Mouse (Mus musculus) midbrain, embryonic 16.5 days (tissue): ENCODE data around the gene Sept10. TPM values are rescaled to one million over a fixed set of nuclear protein-coding genes. Genes with fewer than 3 reads are reported as not detected.

Source experiments
- ATAC-seq: fragments of 200-750 bp; cut with Nextera tagmentation; 2 replicates; pipeline ENCODE4 v1.8.0; 2017; ENCODE audit warnings: moderate TSS enrichment
- H3K27ac ChIP-seq: fragments of 300-500 bp; sonication (generic); 2 replicates; pipeline ENCODE4 v1.5.1; 2014; ENCODE audit warnings: mild to moderate bottlenecking, low read length, mixed read lengths
- H3K27me3 ChIP-seq: fragments of 300-500 bp; sonication (generic); 2 replicates; pipeline ENCODE4 v1.6.1; 2014; ENCODE audit warnings: low read depth, low read length, mixed read lengths; ENCODE audit not compliant: control insufficient read depth, insufficient read depth
- H3K36me3 ChIP-seq: fragments of 300-500 bp; sonication (generic); 2 replicates; pipeline ENCODE4 v1.6.1; 2014; ENCODE audit warnings: mild to moderate bottlenecking, low read length, moderate library complexity, mixed read lengths; ENCODE audit not compliant: control insufficient read depth, insufficient read depth
- H3K4me1 ChIP-seq: fragments of 300-500 bp; sonication (generic); 2 replicates; pipeline ENCODE4 v1.6.1; 2014; ENCODE audit warnings: mild to moderate bottlenecking, low read length, mixed read lengths; ENCODE audit not compliant: control insufficient read depth, insufficient read depth
- H3K4me2 ChIP-seq: fragments of 300-500 bp; sonication (generic); 2 replicates; pipeline ENCODE4 v1.6.1; 2014; ENCODE audit warnings: mild to moderate bottlenecking, low read length, mixed read lengths
- H3K4me3 ChIP-seq: fragments of 300-500 bp; sonication (generic); 2 replicates; pipeline ENCODE4 v1.5.1; 2014; ENCODE audit warnings: low read depth, mild to moderate bottlenecking, low read length, moderate library complexity, mixed read lengths
- H3K9ac ChIP-seq: fragments of 300-500 bp; sonication (generic); 2 replicates; pipeline ENCODE4 v1.6.1; 2014; ENCODE audit warnings: low read depth, low read length, mixed read lengths
- H3K9me3 ChIP-seq: fragments of 300-500 bp; sonication (generic); replicated peaks from 2 replicates; pipeline ENCODE4 v1.6.1; 2014; ENCODE audit warnings: mild to moderate bottlenecking, low read length, mixed read lengths; ENCODE audit not compliant: control insufficient read depth, poor library complexity, severe bottlenecking
- WGBS: fragments of 180-500 bp; shearing (Covaris S2); extraction: QIAGEN DNeasy Blood & Tissue Kit; methylation state at CpG from one replicate; pipeline ENCODE4 v1.1.7; 2014; 5-methylcytosine and 5-hydroxymethylcytosine counted together
- polyA plus RNA-seq: library from polyadenylated mRNA; unstranded; fragments of >200 nt; fragmentation: Nextera tagmentation; extraction: Ambion mirVana; gene quantifications from 2 replicates; pipeline ENCODE4 v1.2.1, GENCODE M21; 2015

Sept10 gene
- polyA plus RNA-seq, 1 experiment from 2014 or later, result 10.4 TPM

DNA sequence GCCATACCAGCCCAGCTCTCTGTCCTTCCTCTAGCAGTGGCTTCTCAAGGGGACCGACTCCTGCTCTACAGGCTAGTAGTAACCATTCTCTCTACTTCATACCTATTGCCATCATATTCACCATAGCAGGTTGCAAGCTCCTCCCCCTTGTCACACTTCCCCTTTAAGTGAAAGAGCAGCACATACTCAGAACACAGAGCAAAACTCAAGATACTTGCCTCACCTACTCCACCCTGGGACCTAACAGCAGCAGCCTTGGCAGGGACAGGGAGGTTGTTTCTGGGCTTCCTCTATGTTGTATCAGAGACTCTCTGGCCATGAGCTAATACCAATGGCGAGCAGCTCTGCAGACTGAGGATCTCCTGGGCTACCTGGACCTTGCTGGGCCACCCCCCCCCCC is 96.2 kb downstream of the Sept10 start:
- Histone ChIP-seq H3K9me3 (no peaks in the 10 kb centered on the region), H3K4me3 (no peak overlapping the region), H3K9ac (no peak overlapping the region), H3K27ac (no peak overlapping the region), H3K27me3 (no peaks in the 10 kb centered on the region), H3K36me3 (no peaks in the 10 kb centered on the region), H3K4me1 (no peaks in the 10 kb centered on the region), H3K4me2 (no peak overlapping the region)
- ATAC-seq, result no peak
- 94% methylated on average over 2 of the region's 2 CpGs for WGBS

DNA sequence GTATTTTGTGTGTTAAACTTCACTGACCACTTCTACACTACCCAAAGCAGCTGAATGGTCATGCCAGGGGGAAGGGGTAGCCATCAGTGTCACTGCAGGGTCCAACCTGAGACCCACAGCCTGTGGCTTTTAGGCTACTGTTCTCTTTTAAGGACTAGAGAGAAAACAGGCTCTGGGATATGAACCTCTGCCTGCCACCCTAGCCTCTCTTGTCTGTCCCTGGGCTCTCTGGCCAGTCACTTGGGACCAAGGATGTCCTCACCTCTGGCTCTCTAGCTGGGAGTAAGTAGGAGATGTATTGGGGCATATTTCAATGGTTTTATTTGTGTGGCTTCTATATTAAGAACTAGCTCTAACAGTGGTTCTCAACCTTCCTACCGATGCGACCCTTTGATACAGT is 101.8 kb downstream of the Sept10 start:
- Histone ChIP-seq H3K4me1 (no peaks in the 10 kb centered on the region), H3K9ac (no peak overlapping the region), H3K27ac (no peak overlapping the region), H3K9me3 (no peaks in the 10 kb centered on the region), H3K4me3 (no peak overlapping the region), H3K27me3 (no peaks in the 10 kb centered on the region), H3K4me2 (no peak overlapping the region), H3K36me3 (no peaks in the 10 kb centered on the region)
- WGBS, result 94% methylated on average over 2 of the region's 2 CpGs
- no peak for ATAC-seq

DNA sequence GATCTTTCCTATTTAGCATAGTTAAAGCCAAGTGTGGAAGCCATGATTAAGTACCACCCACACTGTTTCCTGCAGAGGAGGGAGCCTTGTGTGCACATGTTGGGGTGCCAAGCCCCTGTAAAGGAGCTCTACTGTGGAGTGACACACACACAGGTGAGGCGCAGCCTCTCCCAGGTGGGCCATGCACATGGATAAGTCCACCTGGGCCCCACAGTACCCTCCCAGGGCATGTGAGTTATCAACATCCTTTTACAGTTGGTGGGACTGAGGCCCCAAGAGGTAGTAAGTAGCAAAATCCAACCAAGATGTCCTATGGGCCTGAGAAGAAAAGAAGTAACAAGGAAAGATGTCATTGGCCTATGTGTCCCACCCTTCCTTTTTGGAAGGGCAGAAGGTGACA is 102.6 kb downstream of the Sept10 start:
- 100% methylated on average over 1 of the region's 1 CpGs for WGBS
- no peak overlapping the region for H3K9ac ChIP-seq
- H3K27me3 ChIP-seq, result no peaks in the 10 kb centered on the region
- ATAC-seq, result no peak
- H3K36me3 ChIP-seq, result no peaks in the 10 kb centered on the region
- H3K4me3 ChIP-seq, result no peak overlapping the region
- no peaks in the 10 kb centered on the region for H3K9me3 ChIP-seq
- no peak overlapping the region for H3K27ac ChIP-seq
- H3K4me2 ChIP-seq, result no peak overlapping the region
- H3K4me1 ChIP-seq, result no peaks in the 10 kb centered on the region

DNA sequence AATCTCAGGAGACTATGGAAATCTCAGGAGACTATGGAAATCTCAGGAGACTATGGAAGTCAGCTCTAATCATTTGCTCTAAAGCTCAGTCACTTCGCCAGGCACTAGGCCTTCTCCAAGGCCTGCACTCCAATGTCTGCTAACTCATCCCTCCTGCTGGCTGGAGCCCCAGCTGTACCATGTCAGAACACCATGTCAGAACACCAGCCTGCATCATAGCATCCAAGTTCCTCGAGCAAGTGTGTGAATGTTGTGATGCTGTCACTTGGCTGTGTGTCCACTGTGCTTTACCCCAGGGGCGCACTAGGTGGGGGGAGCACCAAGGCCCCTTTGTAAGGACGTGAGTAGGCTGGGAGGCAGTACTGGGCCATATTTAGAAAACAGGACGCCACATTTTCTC is 104.1 kb downstream of the Sept10 start:
- no peak overlapping the region for H3K27ac ChIP-seq
- WGBS, result 83% methylated on average over 5 of the region's 5 CpGs
- ATAC-seq, result no peak

DNA sequence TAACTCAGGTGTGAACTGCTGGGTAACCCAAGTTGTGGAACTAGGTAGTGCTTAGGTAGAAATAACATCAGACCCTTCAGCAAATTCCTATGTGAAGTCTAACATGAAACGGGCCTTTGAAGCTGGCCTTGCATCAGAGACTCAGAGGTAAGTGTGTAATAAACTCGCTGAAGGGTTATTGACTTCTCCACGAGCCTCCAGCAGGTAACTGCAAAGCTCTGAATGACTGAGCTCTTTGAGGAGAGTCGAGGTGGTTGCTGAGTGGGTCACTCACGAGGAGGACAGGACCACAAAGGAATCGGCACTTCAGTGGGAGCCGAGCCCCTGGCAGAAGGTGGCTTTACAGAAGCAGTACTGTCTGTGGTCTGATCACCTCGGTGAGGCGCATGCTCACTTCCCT is 105.3 kb downstream of the Sept10 start:
- no peaks in the 10 kb centered on the region for H3K4me1 ChIP-seq
- H3K9ac ChIP-seq, result no peak overlapping the region
- 79% methylated on average over 9 of the region's 9 CpGs for WGBS
- no peaks in the 10 kb centered on the region for H3K36me3 ChIP-seq
- ATAC-seq, result no peak
- no peaks in the 10 kb centered on the region for H3K27me3 ChIP-seq
- H3K27ac ChIP-seq, result no peak overlapping the region
- no peak overlapping the region for H3K4me3 ChIP-seq
- no peak overlapping the region for H3K4me2 ChIP-seq
- H3K9me3 ChIP-seq, result no peaks in the 10 kb centered on the region

More for the DNA sequence above, 104.1 kb downstream of the Sept10 start:
- Histone ChIP-seq H3K9me3 (no peaks in the 10 kb centered on the region), H3K36me3 (no peaks in the 10 kb centered on the region), H3K4me1 (no peaks in the 10 kb centered on the region), H3K4me3 (no peak overlapping the region), H3K27me3 (no peaks in the 10 kb centered on the region), H3K9ac (no peak overlapping the region), H3K4me2 (no peak overlapping the region)

DNA sequence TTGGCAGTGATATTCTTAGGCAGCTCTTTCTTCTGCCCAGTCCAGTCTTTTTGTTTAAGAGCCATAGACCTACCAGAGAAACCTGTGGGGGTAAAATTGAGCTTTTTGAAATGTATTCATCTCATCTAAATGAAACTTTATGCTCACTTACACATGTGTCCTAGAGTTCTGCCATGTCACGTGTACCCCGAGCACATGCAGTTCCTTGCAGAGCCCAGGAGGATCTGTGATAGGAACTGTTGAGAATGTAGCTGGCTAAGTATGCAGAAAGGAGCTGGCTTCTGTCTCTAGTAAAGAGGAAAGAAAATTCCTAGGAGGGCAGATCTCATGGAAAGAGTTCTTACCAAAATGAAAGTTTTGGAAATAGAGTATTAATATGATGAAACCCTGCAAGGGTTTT is 106.0 kb downstream of the Sept10 start:
- no peak for ATAC-seq
- 93% methylated on average over 2 of the region's 2 CpGs for WGBS
- H3K9ac ChIP-seq, result no peak overlapping the region

DNA sequence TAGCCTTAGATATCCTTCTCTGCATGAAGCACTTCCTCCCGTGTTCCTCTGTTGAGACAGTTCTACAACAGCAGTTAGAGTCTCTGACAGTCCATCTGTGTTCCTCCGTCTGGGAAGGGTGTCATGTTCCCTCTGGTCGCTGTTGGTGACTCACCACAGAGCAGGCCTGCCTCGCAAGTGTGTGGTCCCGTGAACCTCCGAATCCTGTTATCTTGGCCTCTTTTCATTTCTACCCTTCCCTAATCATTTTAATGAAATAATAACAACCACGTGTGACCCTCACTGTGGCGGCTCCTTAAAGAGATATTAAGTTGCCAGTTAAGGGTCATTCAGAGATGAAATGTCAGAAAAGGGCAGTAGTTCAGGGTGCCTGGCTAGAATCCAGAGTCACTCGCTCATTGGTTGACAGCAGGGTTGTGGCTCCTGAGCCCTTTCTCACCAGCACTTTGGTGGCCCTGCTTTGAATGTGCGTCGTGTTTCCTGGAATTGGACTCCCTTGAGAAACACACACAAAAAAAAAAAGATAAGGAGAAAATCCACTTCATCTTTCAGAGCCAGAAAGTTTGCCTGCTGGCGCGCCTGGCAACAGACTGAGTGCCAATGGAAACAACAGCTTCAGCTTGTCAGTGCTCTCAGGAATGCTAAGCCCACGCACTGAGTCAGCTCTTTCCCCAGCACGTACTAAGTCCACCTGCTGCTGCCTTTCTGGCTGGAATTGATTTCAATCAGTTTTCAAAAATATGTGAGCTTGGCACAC is 106.9 kb downstream of the Sept10 start:
- Histone ChIP-seq H3K9me3 (no peaks in the 10 kb centered on the region), H3K4me1 (no peaks in the 10 kb centered on the region), H3K4me2 (no peak overlapping the region), H3K4me3 (no peak overlapping the region), H3K27me3 (no peaks in the 10 kb centered on the region), H3K9ac (no peak overlapping the region), H3K36me3 (peaks cover 5% of the 10 kb centered on the region; the same call in 1 of the 2 replicates), H3K27ac (no peak overlapping the region)
- ATAC-seq, result no peak
- 59% methylated on average over 15 of the region's 15 CpGs for WGBS

More for the DNA sequence above, 106.0 kb downstream of the Sept10 start:
- Histone ChIP-seq H3K27me3 (no peaks in the 10 kb centered on the region), H3K4me2 (no peak overlapping the region), H3K27ac (no peak overlapping the region), H3K4me3 (no peak overlapping the region), H3K9me3 (no peaks in the 10 kb centered on the region), H3K4me1 (no peaks in the 10 kb centered on the region), H3K36me3 (peaks cover 3% of the 10 kb centered on the region; the same call in 1 of the 2 replicates)

DNA sequence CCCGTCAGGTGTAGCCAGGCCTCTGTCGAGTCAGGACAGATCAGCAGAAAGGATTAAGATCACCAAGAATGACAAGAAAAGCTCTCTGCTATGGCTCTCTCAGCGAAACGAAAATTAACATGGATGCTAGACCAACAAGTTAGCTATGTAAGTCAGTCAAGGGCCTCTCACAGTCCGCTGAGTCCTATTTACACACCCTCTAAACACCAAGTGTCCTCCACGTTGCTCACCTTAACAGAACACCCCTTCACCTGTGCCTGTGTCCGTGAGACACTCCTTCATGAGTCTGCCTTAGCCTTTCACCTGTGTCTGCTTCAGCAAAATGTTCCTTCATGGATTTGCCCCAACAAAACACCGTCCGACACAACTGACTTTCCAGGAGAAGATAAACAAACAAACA is 108.3 kb downstream of the Sept10 start:
- Histone ChIP-seq H3K4me2 (no peak overlapping the region), H3K36me3 (peaks cover 5% of the 10 kb centered on the region; the same call in 1 of the 2 replicates), H3K9ac (no peak overlapping the region), H3K27me3 (no peaks in the 10 kb centered on the region), H3K4me3 (no peak overlapping the region), H3K4me1 (no peaks in the 10 kb centered on the region), H3K27ac (no peak overlapping the region), H3K9me3 (no peaks in the 10 kb centered on the region)
- WGBS, result 82% methylated on average over 9 of the region's 9 CpGs
- no peak for ATAC-seq

DNA sequence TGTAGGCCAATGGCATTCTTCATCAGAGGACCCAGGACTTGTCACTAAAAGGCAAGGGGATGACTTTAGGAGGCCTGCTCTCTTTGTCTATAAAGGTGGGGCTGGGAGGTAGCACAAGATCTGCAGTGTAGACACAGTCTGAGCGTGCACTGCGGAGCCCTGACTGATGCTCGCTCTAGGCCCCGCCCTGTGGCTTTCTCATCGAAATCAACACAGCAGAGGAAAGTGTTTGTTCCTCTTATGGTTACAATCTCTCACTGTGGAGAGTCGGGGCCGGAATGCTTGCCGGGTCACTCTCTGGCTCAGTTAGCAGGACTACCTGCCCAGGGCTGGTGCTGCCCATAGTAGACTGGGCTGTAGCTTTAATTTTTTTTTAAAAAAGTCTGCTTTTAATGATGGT is 108.9 kb downstream of the Sept10 start:
- Histone ChIP-seq H3K4me2 (no peak overlapping the region), H3K36me3 (peaks cover 5% of the 10 kb centered on the region; the same call in 1 of the 2 replicates), H3K27ac (no peak overlapping the region), H3K27me3 (no peaks in the 10 kb centered on the region), H3K4me3 (no peak overlapping the region), H3K4me1 (no peaks in the 10 kb centered on the region), H3K9ac (no peak overlapping the region), H3K9me3 (no peaks in the 10 kb centered on the region)
- ATAC-seq, result no peak
- WGBS, result 95% methylated on average over 8 of the region's 8 CpGs
